Mouse (Mus musculus): ENCODE measurements around the gene Methig1. TPM values are rescaled to one million over a fixed set of nuclear protein-coding genes. Genes with fewer than 3 reads are reported as not detected.

The Methig1 gene
- polyA plus RNA-seq, 1 experiment from 2014 or later, result 0.17 TPM

DNA sequence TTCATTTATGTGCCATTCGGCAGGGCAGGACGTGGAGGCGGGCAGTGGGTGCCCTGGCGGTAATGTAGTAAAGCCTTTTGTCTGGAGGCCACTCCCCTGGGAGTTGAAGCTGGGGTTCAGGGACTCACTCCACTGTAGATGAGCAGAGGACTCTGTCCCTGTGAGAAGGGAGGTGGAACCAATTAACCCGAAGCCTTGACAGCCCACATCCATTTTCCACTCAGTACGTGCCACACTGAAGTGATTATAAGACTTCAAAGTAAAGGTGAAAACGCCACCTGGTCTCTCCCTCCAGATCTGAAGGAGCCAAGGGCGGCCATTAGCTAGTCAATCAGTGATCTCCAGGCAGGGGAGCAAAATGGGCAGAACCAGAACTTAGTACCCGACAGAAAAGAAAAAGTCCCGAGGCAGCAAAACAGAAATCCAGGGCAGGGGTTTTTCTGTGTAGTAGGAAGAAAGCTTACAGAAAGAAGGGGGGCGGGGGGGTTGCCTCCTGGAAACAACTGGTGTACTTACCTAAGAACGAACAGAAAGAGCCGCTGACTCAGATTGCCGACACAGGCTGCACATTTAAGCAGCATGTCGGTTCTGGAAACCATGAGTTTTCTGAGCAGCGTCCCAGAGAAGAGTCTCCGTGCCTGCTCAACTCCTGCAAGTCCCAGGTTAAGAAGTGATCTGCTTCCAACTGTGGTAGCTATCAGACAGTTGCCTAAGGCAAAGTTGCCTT is 71.6 kb downstream of the Methig1 start, which contains the start of gene Slc11a2:
TSS of gene Slc11a2 (minus strand) at position 677 of the 727 bp plus-strand sequence.
- peak within 1 kb of the TSS; percentile 65 for H3K9ac ChIP-seq
- peaks cover 43% of the 10 kb centered on the region for H3K27me3 ChIP-seq
- no peak for ATAC-seq (ENCODE audit: insufficient read depth)
- H3K4me1 ChIP-seq (replicated peaks), result peaks cover 42% of the 10 kb centered on the region
- H3K9me3 ChIP-seq (replicated peaks), result no peaks in the 10 kb centered on the region
- 0 out of 2 replicates have a peak within 1 kb of the TSS, but pooled peaks have one; percentile 29 for H3K27ac ChIP-seq (replicated peaks)
- WGBS (ENCODE audit: insufficient replicate concordance), result 29% methylated on average over 17 of the region's 17 CpGs
- H3K4me2 ChIP-seq, result peak within 1 kb of the TSS; percentile 99
- H3K4me3 ChIP-seq (replicated peaks), result peak within 1 kb of the TSS; percentile 99
- H3K36me3 ChIP-seq (replicated peaks), result no peaks in the 10 kb centered on the region

DNA sequence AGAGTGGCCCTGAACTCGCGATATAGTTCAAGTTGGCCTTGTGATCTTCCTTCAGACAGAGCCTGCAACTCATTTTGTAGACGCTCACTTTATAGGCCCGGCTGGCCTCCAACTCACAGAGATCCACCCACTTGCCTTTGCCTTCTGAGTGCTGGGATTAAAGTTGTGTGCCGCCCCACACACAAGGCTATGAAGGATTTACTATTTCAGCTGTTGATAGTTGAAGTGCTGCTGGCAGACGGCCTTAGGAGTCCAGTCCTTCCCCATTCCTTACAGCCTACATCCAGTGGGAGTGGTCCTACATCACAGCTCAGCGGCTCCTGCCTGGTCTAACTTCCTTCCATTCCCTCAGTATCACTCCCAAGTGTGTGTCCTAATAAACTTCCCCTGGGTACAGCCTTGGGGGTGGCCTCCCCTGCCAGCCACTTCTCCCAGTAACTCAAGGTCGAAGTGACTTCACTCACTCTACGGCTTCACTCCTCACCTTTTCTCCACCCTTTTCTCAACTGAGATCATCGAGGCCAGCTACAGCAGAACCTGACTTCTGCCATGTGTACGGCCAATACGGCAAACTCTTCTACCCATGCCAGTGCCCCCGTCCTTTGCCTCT is 75.5 kb downstream of the Methig1 start:
- no peaks in the 10 kb centered on the region for H3K36me3 ChIP-seq (replicated peaks)
- no peak overlapping the region for H3K27ac ChIP-seq (replicated peaks)
- H3K4me3 ChIP-seq (replicated peaks), result no peak overlapping the region
- H3K9me3 ChIP-seq (replicated peaks), result no peaks in the 10 kb centered on the region
- peaks cover 40% of the 10 kb centered on the region for H3K27me3 ChIP-seq
- WGBS (ENCODE audit: insufficient replicate concordance), result 73% methylated on average over 13 of the region's 13 CpGs
- H3K9ac ChIP-seq, result no peak overlapping the region
- H3K4me2 ChIP-seq, result no peak overlapping the region
- H3K4me1 ChIP-seq (replicated peaks), result peaks cover 24% of the 10 kb centered on the region
- ATAC-seq (ENCODE audit: insufficient read depth), result no peak

DNA sequence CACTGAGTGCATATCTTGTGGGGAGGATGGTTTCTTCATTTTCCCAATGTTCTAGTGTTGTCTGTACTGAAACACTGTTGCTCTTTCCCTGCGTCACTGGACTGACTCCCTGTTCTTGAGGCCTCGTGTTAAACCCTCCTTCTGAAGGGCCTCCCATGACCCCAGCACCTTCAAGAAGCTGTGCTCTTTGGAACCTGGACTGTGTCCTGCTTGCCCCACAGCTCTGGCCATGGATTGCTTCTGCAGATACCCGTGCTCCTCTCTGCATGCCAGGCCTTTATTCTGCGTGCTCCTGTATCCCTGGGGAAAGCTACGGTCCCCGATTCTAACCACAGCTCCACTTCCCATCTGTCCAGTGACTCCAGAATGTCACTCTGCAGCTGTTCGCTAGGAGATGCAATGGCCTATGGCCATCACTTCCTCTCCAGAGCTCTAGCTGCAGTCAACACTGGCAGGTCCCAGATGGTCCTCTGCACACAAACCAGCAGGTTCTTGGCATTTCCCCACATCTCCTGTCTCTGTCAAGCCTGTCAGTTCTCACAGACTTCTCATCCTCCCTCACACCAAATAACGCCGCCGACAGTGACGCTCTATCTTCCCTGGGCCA is 77.1 kb downstream of the Methig1 start:
- peaks cover 24% of the 10 kb centered on the region for H3K27me3 ChIP-seq
- no peak overlapping the region for H3K4me2 ChIP-seq
- 63% methylated on average over 11 of the region's 11 CpGs for WGBS (ENCODE audit: insufficient replicate concordance)
- no peak overlapping the region for H3K27ac ChIP-seq (replicated peaks)
- H3K4me1 ChIP-seq (replicated peaks), result peaks cover 23% of the 10 kb centered on the region
- no peaks in the 10 kb centered on the region for H3K9me3 ChIP-seq (replicated peaks)
- H3K36me3 ChIP-seq (replicated peaks), result no peaks in the 10 kb centered on the region
- H3K9ac ChIP-seq, result no peak overlapping the region
- ATAC-seq (ENCODE audit: insufficient read depth), result no peak
- H3K4me3 ChIP-seq (replicated peaks), result no peak overlapping the region

DNA sequence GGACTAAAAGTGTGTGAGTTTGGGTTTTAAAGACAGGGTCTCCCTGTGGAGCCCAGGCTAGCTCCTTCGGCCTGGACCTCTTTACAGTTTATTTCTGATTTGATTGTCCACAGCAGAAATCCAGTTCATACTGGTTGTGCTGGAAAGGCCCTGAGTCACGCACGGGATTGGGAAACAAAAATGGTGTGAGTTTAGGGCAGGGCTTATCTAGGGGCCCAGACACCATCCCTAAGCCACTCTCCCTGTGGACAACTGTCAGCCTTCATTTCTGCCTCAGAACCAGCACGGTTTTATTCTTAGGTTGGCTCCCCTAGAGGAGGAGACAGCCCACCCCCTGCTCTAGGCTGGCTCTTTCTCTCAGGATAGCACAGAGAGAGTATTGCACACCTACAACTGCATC is 80.3 kb downstream of the Methig1 start:
- Histone ChIP-seq H3K4me1 (replicated peaks) (peaks cover 33% of the 10 kb centered on the region), H3K9ac (no peak overlapping the region), H3K4me2 (no peak overlapping the region), H3K4me3 (replicated peaks) (no peak overlapping the region), H3K27me3 (no peaks in the 10 kb centered on the region), H3K9me3 (replicated peaks) (no peaks in the 10 kb centered on the region), H3K36me3 (replicated peaks) (no peaks in the 10 kb centered on the region), H3K27ac (replicated peaks) (0 out of 2 replicates have a peak overlapping the region, but pooled peaks have one; percentile 33)
- 21% methylated on average over 4 of the region's 4 CpGs for WGBS (ENCODE audit: insufficient replicate concordance)
- peak; percentile 76 for ATAC-seq (ENCODE audit: insufficient read depth)

Other genes starting within 250 kb of the Methig1 start
- gene Atf1, start 125.3 kb upstream of the Methig1 start, polyA plus RNA-seq (2015; fragmentation: Nextera tagmentation; extraction: Ambion mirVana), result 33.4 and 34.4 TPM in 2 replicates
- not detected in 2 replicates for gene Tmprss12, start 72.3 kb upstream of the Methig1 start, polyA plus RNA-seq (2015; fragmentation: Nextera tagmentation; extraction: Ambion mirVana)
- gene Mettl7a1, start 49.0 kb upstream of the Methig1 start, polyA plus RNA-seq (2015; fragmentation: Nextera tagmentation; extraction: Ambion mirVana), result 8.9 and 9.7 TPM in 2 replicates
- gene Mettl7a3, start 18.2 kb upstream of the Methig1 start, polyA plus RNA-seq (2015; fragmentation: Nextera tagmentation; extraction: Ambion mirVana), result not detected in 2 replicates
- gene Mettl7a2, start 51 bp downstream of the Methig1 start, polyA plus RNA-seq (2015; fragmentation: Nextera tagmentation; extraction: Ambion mirVana), result not detected in 2 replicates
- not detected in 2 replicates for gene Higd1c, start 11.4 kb downstream of the Methig1 start, polyA plus RNA-seq (2015; fragmentation: Nextera tagmentation; extraction: Ambion mirVana)
- 0.05 TPM in 2 replicates for gene Gm5475, start 69.0 kb downstream of the Methig1 start, polyA plus RNA-seq (2015; fragmentation: Nextera tagmentation; extraction: Ambion mirVana)
- gene Slc11a2, start 71.9 kb downstream of the Methig1 start, polyA plus RNA-seq (2015; fragmentation: Nextera tagmentation; extraction: Ambion mirVana), result 39.7 and 43.9 TPM in 2 replicates
- gene Letmd1, start 115.9 kb downstream of the Methig1 start, polyA plus RNA-seq (2015; fragmentation: Nextera tagmentation; extraction: Ambion mirVana), result 11.9 and 14.3 TPM in 2 replicates
- gene Csrnp2, start 142.3 kb downstream of the Methig1 start, polyA plus RNA-seq (2015; fragmentation: Nextera tagmentation; extraction: Ambion mirVana), result 0.81 and 0.97 TPM in 2 replicates
- gene Tfcp2, start 198.9 kb downstream of the Methig1 start, polyA plus RNA-seq (2015; fragmentation: Nextera tagmentation; extraction: Ambion mirVana), result 3.7 and 4.1 TPM in 2 replicates
- 0.14 and 0.37 TPM in 2 replicates for gene Pou6f1, start 246.8 kb downstream of the Methig1 start, polyA plus RNA-seq (2015; fragmentation: Nextera tagmentation; extraction: Ambion mirVana)

All from liver, embryonic 15.5 days (tissue).